Mouse (Mus musculus): Measurements from ENCODE around the gene Rngtt. TPM values are rescaled to one million over a fixed set of nuclear protein-coding genes. Genes with fewer than 3 reads are reported as not detected.
"Not testable (repeated sequence)": the region's sequence is repeated elsewhere in the genome, so short reads cannot be mapped to it uniquely, and the experiment has no call there.

The Rngtt gene
- polyA plus RNA-seq, 1 experiment from 2014 or later = 22.6 TPM

- Histone ChIP-seq H3K4me3 (replicated peaks; ENCODE audit: low read length) (no peak overlapping the region), H3K36me3 (ENCODE audit: control insufficient read depth, insufficient read depth, low read length) (no peaks in the 10 kb centered on the region), H3K4me1 (ENCODE audit: control insufficient read depth, insufficient read depth, low read length) (no peaks in the 10 kb centered on the region), H3K27me3 (ENCODE audit: control insufficient read depth, insufficient read depth, low read length) (no peaks in the 10 kb centered on the region), H3K9ac (ENCODE audit: low read length) (no peak overlapping the region), H3K9me3 (replicated peaks; ENCODE audit: control insufficient read depth, low read length) (no peaks in the 10 kb centered on the region), H3K4me2 (ENCODE audit: low read depth, low read length) (no peak overlapping the region), H3K27ac (ENCODE audit: low read length) (no peak overlapping the region)
- WGBS = 70% methylated on average over 4 of the region's 4 CpGs
- no peak for ATAC-seq (ENCODE audit: insufficient read depth, low FRiP score)
These were observed 3.0 kb upstream of the Rngtt start for GRCm38 (mm10) chr4:33307146-33307545.

- H3K4me3 ChIP-seq (replicated peaks; ENCODE audit: low read length) = peak overlapping the region; percentile 85
- H3K36me3 ChIP-seq (ENCODE audit: control insufficient read depth, insufficient read depth, low read length) = no peaks in the 10 kb centered on the region
- WGBS = 11% methylated on average over 12 of the region's 12 CpGs
- H3K4me2 ChIP-seq (ENCODE audit: low read depth, low read length) = peak overlapping the region; percentile 89
- H3K27me3 ChIP-seq (ENCODE audit: control insufficient read depth, insufficient read depth, low read length) = no peaks in the 10 kb centered on the region
- H3K4me1 ChIP-seq (ENCODE audit: control insufficient read depth, insufficient read depth, low read length) = no peaks in the 10 kb centered on the region
- H3K9ac ChIP-seq (ENCODE audit: low read length) = peak overlapping the region; percentile 94
- H3K27ac ChIP-seq (ENCODE audit: low read length) = peak overlapping the region; percentile 27; the same call in 1 of the 2 replicates
- no peaks in the 10 kb centered on the region for H3K9me3 ChIP-seq (replicated peaks; ENCODE audit: control insufficient read depth, low read length)
- ATAC-seq (ENCODE audit: insufficient read depth, low FRiP score) = no peak
These were observed 828 bp downstream of the Rngtt start for GRCm38 (mm10) chr4:33310840-33311437.

- 94% methylated on average over 6 of the region's 8 CpGs for WGBS
- not testable (repeated sequence) for H3K4me2 ChIP-seq (ENCODE audit: low read depth, low read length); H3K36me3 ChIP-seq (ENCODE audit: control insufficient read depth, insufficient read depth, low read length); H3K27ac ChIP-seq (ENCODE audit: low read length); H3K4me1 ChIP-seq (ENCODE audit: control insufficient read depth, insufficient read depth, low read length); H3K9ac ChIP-seq (ENCODE audit: low read length); H3K27me3 ChIP-seq (ENCODE audit: control insufficient read depth, insufficient read depth, low read length); H3K9me3 ChIP-seq (replicated peaks; ENCODE audit: control insufficient read depth, low read length); ATAC-seq (ENCODE audit: insufficient read depth, low FRiP score); H3K4me3 ChIP-seq (replicated peaks; ENCODE audit: low read length)
These were observed 4.0 kb downstream of the Rngtt start for GRCm38 (mm10) chr4:33314150-33314549.

- Histone ChIP-seq H3K36me3 (ENCODE audit: control insufficient read depth, insufficient read depth, low read length) (no peaks in the 10 kb centered on the region), H3K9me3 (replicated peaks; ENCODE audit: control insufficient read depth, low read length) (no peaks in the 10 kb centered on the region), H3K4me2 (ENCODE audit: low read depth, low read length) (no peak overlapping the region), H3K9ac (ENCODE audit: low read length) (no peak overlapping the region), H3K4me3 (replicated peaks; ENCODE audit: low read length) (no peak overlapping the region), H3K27me3 (ENCODE audit: control insufficient read depth, insufficient read depth, low read length) (no peaks in the 10 kb centered on the region), H3K4me1 (ENCODE audit: control insufficient read depth, insufficient read depth, low read length) (no peaks in the 10 kb centered on the region), H3K27ac (ENCODE audit: low read length) (no peak overlapping the region)
- ATAC-seq (ENCODE audit: insufficient read depth, low FRiP score) = no peak
- WGBS = 84% methylated on average over 5 of the region's 5 CpGs
These were observed 5.7 kb downstream of the Rngtt start for GRCm38 (mm10) chr4:33315840-33316239.

GRCm38 (mm10) chr4:33331147-33331546, 21.0 kb downstream of the Rngtt start:
- H3K4me2 ChIP-seq (ENCODE audit: low read depth, low read length) = no peak overlapping the region
- no peak overlapping the region for H3K4me3 ChIP-seq (replicated peaks; ENCODE audit: low read length)
- no peak for ATAC-seq (ENCODE audit: insufficient read depth, low FRiP score)
- H3K27me3 ChIP-seq (ENCODE audit: control insufficient read depth, insufficient read depth, low read length) = no peaks in the 10 kb centered on the region
- no peak overlapping the region for H3K9ac ChIP-seq (ENCODE audit: low read length)
- no peak overlapping the region for H3K27ac ChIP-seq (ENCODE audit: low read length)
- H3K36me3 ChIP-seq (ENCODE audit: control insufficient read depth, insufficient read depth, low read length) = 0 out of 2 replicates have a peak, but pooled peaks cover 2% of the 10 kb centered on the region
- no peaks in the 10 kb centered on the region for H3K9me3 ChIP-seq (replicated peaks; ENCODE audit: control insufficient read depth, low read length)
- 85% methylated on average over 4 of the region's 4 CpGs for WGBS
- no peaks in the 10 kb centered on the region for H3K4me1 ChIP-seq (ENCODE audit: control insufficient read depth, insufficient read depth, low read length)

GRCm38 (mm10) chr4:33332956-33333455, 22.9 kb downstream of the Rngtt start:
- Histone ChIP-seq H3K4me2 (ENCODE audit: low read depth, low read length) (no peak overlapping the region), H3K27ac (ENCODE audit: low read length) (no peak overlapping the region), H3K36me3 (ENCODE audit: control insufficient read depth, insufficient read depth, low read length) (0 out of 2 replicates have a peak, but pooled peaks cover 2% of the 10 kb centered on the region), H3K4me3 (replicated peaks; ENCODE audit: low read length) (no peak overlapping the region), H3K9ac (ENCODE audit: low read length) (no peak overlapping the region), H3K4me1 (ENCODE audit: control insufficient read depth, insufficient read depth, low read length) (no peaks in the 10 kb centered on the region), H3K9me3 (replicated peaks; ENCODE audit: control insufficient read depth, low read length) (no peaks in the 10 kb centered on the region), H3K27me3 (ENCODE audit: control insufficient read depth, insufficient read depth, low read length) (no peaks in the 10 kb centered on the region)
- 89% methylated on average over 1 of the region's 1 CpGs for WGBS
- ATAC-seq (ENCODE audit: insufficient read depth, low FRiP score) = no peak

- H3K27ac ChIP-seq (ENCODE audit: low read length) = no peak overlapping the region
- H3K9me3 ChIP-seq (replicated peaks; ENCODE audit: control insufficient read depth, low read length) = no peaks in the 10 kb centered on the region
- peaks cover 8% of the 10 kb centered on the region; the same call in 1 of the 2 replicates for H3K36me3 ChIP-seq (ENCODE audit: control insufficient read depth, insufficient read depth, low read length)
- H3K4me1 ChIP-seq (ENCODE audit: control insufficient read depth, insufficient read depth, low read length) = no peaks in the 10 kb centered on the region
- H3K4me3 ChIP-seq (replicated peaks; ENCODE audit: low read length) = no peak overlapping the region
- 82% methylated on average over 1 of the region's 1 CpGs for WGBS
- H3K4me2 ChIP-seq (ENCODE audit: low read depth, low read length) = no peak overlapping the region
- no peak overlapping the region for H3K9ac ChIP-seq (ENCODE audit: low read length)
- H3K27me3 ChIP-seq (ENCODE audit: control insufficient read depth, insufficient read depth, low read length) = no peaks in the 10 kb centered on the region
- ATAC-seq (ENCODE audit: insufficient read depth, low FRiP score) = no peak
These were observed 27.9 kb downstream of the Rngtt start for GRCm38 (mm10) chr4:33337999-33338398.

- WGBS = 89% methylated on average over 7 of the region's 7 CpGs
- no peak overlapping the region for H3K27ac ChIP-seq (ENCODE audit: low read length)
- H3K36me3 ChIP-seq (ENCODE audit: control insufficient read depth, insufficient read depth, low read length) = peaks cover 9% of the 10 kb centered on the region; the same call in 1 of the 2 replicates
- no peak overlapping the region for H3K4me3 ChIP-seq (replicated peaks; ENCODE audit: low read length)
- no peak overlapping the region for H3K4me2 ChIP-seq (ENCODE audit: low read depth, low read length)
- ATAC-seq (ENCODE audit: insufficient read depth, low FRiP score) = no peak
- no peaks in the 10 kb centered on the region for H3K27me3 ChIP-seq (ENCODE audit: control insufficient read depth, insufficient read depth, low read length)
- no peak overlapping the region for H3K9ac ChIP-seq (ENCODE audit: low read length)
- H3K9me3 ChIP-seq (replicated peaks; ENCODE audit: control insufficient read depth, low read length) = no peaks in the 10 kb centered on the region
- no peaks in the 10 kb centered on the region for H3K4me1 ChIP-seq (ENCODE audit: control insufficient read depth, insufficient read depth, low read length)
These were observed 33.0 kb downstream of the Rngtt start for GRCm38 (mm10) chr4:33342877-33343731.

GRCm38 (mm10) chr4:33343732-33344057, 33.6 kb downstream of the Rngtt start:
- ATAC-seq (ENCODE audit: insufficient read depth, low FRiP score) = no peak
- no peak overlapping the region for H3K9ac ChIP-seq (ENCODE audit: low read length)
- H3K27ac ChIP-seq (ENCODE audit: low read length) = no peak overlapping the region
- peaks cover 9% of the 10 kb centered on the region; the same call in 1 of the 2 replicates for H3K36me3 ChIP-seq (ENCODE audit: control insufficient read depth, insufficient read depth, low read length)
- no peaks in the 10 kb centered on the region for H3K9me3 ChIP-seq (replicated peaks; ENCODE audit: control insufficient read depth, low read length)
- H3K27me3 ChIP-seq (ENCODE audit: control insufficient read depth, insufficient read depth, low read length) = no peaks in the 10 kb centered on the region
- WGBS = 85% methylated on average over 6 of the region's 6 CpGs
- no peak overlapping the region for H3K4me2 ChIP-seq (ENCODE audit: low read depth, low read length)
- no peaks in the 10 kb centered on the region for H3K4me1 ChIP-seq (ENCODE audit: control insufficient read depth, insufficient read depth, low read length)
- H3K4me3 ChIP-seq (replicated peaks; ENCODE audit: low read length) = no peak overlapping the region

Measured in stomach, embryonic 16.5 days (tissue).